Mouse (Mus musculus): ENCODE measurements at regions not wholly inside any gene's neighbourhood (a gene's known extent, or its start where the extent isn't known, plus 50 kb on each side); places are given as distances from the start of the nearest gene placed in this dataset.
A peak's percentile ranks its signal among the peaks of the same experiment; 100 is the strongest.

- ATAC-seq (replicated peaks in 1 of 2; ENCODE audit: insufficient read depth in 1 of 2, low FRiP score in 2 of 2, low TSS enrichment in 1 of 2, low read depth in 1 of 2, poor library complexity in 2 of 2, severe bottlenecking in 2 of 2), result no peak
Observed at GRCm38 (mm10) chr15:6145071-6145470, 154.5 kb upstream of the Dab2 start.

DNA sequence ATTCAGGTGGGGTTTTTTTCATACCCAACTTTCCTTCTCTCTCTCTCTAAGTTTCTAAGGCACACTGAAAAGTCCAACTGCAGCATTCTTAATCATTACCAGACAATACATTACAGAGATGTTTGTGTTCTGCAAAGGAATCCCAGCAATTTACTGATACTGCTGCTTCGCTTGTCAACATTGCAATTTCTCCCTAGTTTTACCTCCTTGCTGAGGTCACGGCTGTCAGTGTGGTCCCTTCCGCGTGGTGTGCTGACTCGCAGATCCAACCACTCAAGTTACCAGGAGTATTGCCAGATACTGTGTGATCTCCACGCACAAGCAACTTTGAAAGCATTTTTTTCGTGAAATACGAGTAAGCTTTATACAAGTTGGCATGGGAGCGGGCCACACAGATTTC lies 144.9 kb upstream of the Dab2 start:
- ATAC-seq (replicated peaks in 1 of 2; ENCODE audit: insufficient read depth in 1 of 2, low FRiP score in 2 of 2, low TSS enrichment in 1 of 2, low read depth in 1 of 2, poor library complexity in 2 of 2, severe bottlenecking in 2 of 2), result no peak

- no peak for ATAC-seq (replicated peaks in 1 of 2; ENCODE audit: insufficient read depth in 1 of 2, low FRiP score in 2 of 2, low TSS enrichment in 1 of 2, low read depth in 1 of 2, poor library complexity in 2 of 2, severe bottlenecking in 2 of 2)
Observed at GRCm38 (mm10) chr15:6180261-6180660, 119.3 kb upstream of the Dab2 start.

- ATAC-seq (replicated peaks in 1 of 2; ENCODE audit: insufficient read depth in 1 of 2, low FRiP score in 2 of 2, low TSS enrichment in 1 of 2, low read depth in 1 of 2, poor library complexity in 2 of 2, severe bottlenecking in 2 of 2), result no peak
Observed at GRCm38 (mm10) chr15:6183627-6184026, 116.0 kb upstream of the Dab2 start.

- ATAC-seq (replicated peaks in 1 of 2; ENCODE audit: insufficient read depth in 1 of 2, low FRiP score in 2 of 2, low TSS enrichment in 1 of 2, low read depth in 1 of 2, poor library complexity in 2 of 2, severe bottlenecking in 2 of 2), result no peak
Observed at GRCm38 (mm10) chr15:6191845-6192244, 107.7 kb upstream of the Dab2 start.

- ATAC-seq (replicated peaks in 1 of 2; ENCODE audit: insufficient read depth in 1 of 2, low FRiP score in 2 of 2, low TSS enrichment in 1 of 2, low read depth in 1 of 2, poor library complexity in 2 of 2, severe bottlenecking in 2 of 2), result no peak
Observed at GRCm38 (mm10) chr15:6207239-6207638, 92.3 kb upstream of the Dab2 start.

GRCm38 (mm10) chr15:6209301-6209700 lies 90.3 kb upstream of the Dab2 start:
- peak; percentile 62 to 74; a peak in 3 of 4 replicates for ATAC-seq (replicated peaks in 1 of 2; ENCODE audit: insufficient read depth in 1 of 2, low FRiP score in 2 of 2, low TSS enrichment in 1 of 2, low read depth in 1 of 2, poor library complexity in 2 of 2, severe bottlenecking in 2 of 2)

DNA sequence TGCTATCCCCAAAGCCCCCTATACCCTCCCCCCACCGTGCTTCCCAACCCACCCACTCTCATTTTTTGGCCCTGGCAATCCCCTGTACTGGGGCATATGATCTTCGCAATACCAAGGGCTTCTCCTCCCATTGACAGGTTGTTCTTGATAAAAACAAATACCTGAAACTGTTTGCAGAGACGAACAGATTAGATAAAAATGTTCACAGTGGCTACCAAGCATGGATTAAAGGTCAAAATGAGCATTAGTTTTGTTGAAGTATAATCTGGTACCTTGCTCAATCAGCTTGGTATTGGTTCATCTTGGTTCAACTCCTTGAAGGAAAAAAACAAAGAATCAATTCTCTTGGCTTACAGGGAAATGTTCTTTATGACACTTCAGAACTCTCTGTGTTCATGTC lies 81.5 kb upstream of the Dab2 start:
- ATAC-seq (replicated peaks in 1 of 2; ENCODE audit: insufficient read depth in 1 of 2, low FRiP score in 2 of 2, low TSS enrichment in 1 of 2, low read depth in 1 of 2, poor library complexity in 2 of 2, severe bottlenecking in 2 of 2), result no peak

GRCm38 (mm10) chr15:6225227-6225626 lies 74.4 kb upstream of the Dab2 start:
- no peak for ATAC-seq (replicated peaks in 1 of 2; ENCODE audit: insufficient read depth in 1 of 2, low FRiP score in 2 of 2, low TSS enrichment in 1 of 2, low read depth in 1 of 2, poor library complexity in 2 of 2, severe bottlenecking in 2 of 2)

DNA sequence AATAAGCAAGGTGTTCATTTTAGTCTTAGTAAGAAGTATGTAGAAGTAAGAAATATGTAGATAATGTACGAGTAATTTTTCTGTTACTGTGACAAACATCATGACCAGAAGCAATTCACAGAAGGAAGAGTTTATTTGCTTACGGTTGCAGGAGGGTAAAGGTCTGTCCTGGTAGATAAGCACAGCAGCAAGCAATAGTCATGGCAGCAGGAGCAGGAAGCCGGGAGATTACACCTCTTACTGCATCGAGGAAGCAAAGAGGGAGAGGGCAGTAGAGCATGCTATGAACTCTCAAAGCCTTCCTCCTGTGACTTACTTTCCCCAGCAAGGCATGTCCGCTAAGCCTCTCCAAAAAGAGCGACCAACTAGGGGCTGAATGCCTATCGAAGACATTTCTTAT lies 69.0 kb upstream of the Dab2 start:
- ATAC-seq (replicated peaks in 1 of 2; ENCODE audit: insufficient read depth in 1 of 2, low FRiP score in 2 of 2, low TSS enrichment in 1 of 2, low read depth in 1 of 2, poor library complexity in 2 of 2, severe bottlenecking in 2 of 2), result no peak

DNA sequence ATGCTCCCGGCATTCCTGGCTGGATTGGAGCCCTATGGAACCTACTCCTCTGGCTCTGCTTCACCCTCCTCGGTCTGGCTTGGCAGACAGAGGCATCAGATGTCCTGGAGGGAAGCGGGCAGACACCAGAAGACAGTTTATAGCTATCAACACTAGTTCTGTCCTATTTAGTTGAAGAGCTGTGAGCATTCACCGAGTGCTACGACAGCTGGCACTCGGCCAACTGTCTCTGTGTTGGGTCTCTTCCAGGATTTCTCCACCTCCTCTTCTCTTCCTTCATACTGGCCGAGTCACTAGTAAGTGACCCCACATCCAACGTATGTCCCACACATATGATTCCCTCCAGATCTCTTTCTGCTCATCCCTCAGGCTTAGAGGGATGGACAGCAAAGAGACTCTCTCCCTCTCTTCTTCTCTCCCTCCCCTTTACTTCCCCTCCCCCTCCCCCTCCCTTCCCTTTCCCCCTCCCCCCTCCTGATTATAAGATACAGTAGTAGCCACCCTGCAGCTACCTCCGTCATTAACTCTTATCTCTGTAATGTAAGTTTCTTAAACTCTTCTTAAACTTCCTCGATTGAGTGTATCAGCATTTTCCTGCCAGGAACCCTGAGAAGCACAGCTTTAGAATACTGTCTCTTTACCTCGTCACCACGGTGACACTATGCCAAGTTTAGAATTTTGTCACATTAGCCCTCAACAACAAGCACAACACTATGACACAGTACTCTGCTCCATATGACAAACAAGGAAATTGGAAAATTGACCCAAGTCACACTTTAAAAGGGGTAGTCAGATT lies 68.1 kb upstream of the Dab2 start:
- no peak for ATAC-seq (replicated peaks in 1 of 2; ENCODE audit: insufficient read depth in 1 of 2, low FRiP score in 2 of 2, low TSS enrichment in 1 of 2, low read depth in 1 of 2, poor library complexity in 2 of 2, severe bottlenecking in 2 of 2)

GRCm38 (mm10) chr15:6233621-6234020 lies 66.0 kb upstream of the Dab2 start:
- no peak for ATAC-seq (replicated peaks in 1 of 2; ENCODE audit: insufficient read depth in 1 of 2, low FRiP score in 2 of 2, low TSS enrichment in 1 of 2, low read depth in 1 of 2, poor library complexity in 2 of 2, severe bottlenecking in 2 of 2)

DNA sequence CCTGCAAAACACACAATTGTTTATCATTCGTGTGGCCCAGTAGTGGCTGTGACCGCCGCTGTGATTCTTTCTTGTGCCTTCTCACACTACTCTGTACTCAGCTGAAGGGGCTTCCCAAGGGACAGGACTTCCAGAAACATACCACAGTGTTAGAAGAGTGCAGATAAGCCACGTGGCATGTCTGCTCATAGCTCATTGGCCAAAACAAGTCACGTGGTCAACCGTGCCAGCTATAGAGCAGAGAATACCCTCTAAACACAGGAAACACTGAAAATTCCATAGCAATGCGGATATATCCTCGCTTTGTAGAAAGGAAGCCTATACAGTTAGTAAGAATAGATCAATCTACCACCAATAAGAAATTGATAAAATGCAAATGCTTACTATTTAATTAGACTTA lies 63.0 kb upstream of the Dab2 start:
- no peak for ATAC-seq (replicated peaks in 1 of 2; ENCODE audit: insufficient read depth in 1 of 2, low FRiP score in 2 of 2, low TSS enrichment in 1 of 2, low read depth in 1 of 2, poor library complexity in 2 of 2, severe bottlenecking in 2 of 2)

DNA sequence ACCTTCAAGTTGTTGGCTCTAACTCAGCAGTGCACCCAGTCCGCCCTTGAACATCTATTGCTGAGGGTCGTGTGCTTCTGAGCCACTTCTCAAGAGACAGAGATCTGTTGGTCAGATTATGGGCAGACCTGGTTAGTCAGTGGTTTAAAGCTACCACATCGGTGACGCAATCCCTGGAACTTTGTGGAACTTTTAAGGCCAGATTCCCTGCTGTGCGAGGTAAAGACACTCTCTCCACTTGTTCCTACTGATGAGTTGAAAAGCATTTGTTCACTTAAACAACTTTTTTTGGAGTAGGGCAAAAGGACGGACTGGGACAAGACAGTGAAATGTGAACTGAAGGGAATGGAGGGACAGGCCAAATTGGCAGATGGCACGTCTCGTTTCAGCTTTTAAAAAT lies 61.9 kb upstream of the Dab2 start:
- no peak for ATAC-seq (replicated peaks in 1 of 2; ENCODE audit: insufficient read depth in 1 of 2, low FRiP score in 2 of 2, low TSS enrichment in 1 of 2, low read depth in 1 of 2, poor library complexity in 2 of 2, severe bottlenecking in 2 of 2)

DNA sequence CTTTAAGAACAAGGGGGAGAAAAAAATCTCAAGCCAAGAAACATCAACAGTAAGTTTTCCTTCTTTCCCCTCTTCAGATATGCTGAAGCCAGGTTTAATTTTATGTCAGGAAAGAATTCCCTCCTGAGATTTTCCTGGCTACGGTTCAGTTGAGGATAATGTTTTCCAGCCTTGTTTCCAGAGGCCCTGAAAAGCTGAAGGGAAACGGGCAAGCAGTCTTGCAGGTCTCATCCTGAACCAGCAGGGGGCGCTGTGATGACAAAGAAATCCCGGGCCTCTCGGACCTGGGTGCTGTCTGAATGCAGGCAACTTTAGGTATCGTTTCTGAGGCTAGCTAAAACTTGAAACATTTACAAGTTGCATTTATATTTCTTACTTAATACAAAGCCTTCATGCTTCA lies 61.5 kb upstream of the Dab2 start:
- ATAC-seq (replicated peaks in 1 of 2; ENCODE audit: insufficient read depth in 1 of 2, low FRiP score in 2 of 2, low TSS enrichment in 1 of 2, low read depth in 1 of 2, poor library complexity in 2 of 2, severe bottlenecking in 2 of 2), result peak; percentile 78 to 84

GRCm38 (mm10) chr15:6238755-6239154 lies 60.8 kb upstream of the Dab2 start:
- no peak for ATAC-seq (replicated peaks in 1 of 2; ENCODE audit: insufficient read depth in 1 of 2, low FRiP score in 2 of 2, low TSS enrichment in 1 of 2, low read depth in 1 of 2, poor library complexity in 2 of 2, severe bottlenecking in 2 of 2)

DNA sequence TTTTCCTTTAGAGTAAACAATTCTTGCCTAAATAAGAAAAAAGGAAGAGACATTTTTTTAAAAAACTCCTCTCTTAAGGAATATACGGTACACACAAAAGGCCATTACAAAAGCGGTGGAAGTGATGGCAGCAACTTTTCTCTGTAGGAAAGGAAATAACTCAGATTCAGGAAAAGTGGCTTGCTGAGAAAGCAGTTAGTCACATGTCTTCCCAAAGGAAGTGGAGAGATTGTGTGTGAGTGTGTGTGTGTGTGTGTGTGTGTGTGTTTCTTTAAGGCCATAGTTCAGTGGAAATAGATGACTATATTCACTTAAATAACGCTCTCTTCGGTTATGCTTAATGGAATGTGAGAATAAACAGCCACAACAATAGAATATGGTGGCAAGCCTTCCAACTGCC lies 57.5 kb upstream of the Dab2 start:
- ATAC-seq (replicated peaks in 1 of 2; ENCODE audit: insufficient read depth in 1 of 2, low FRiP score in 2 of 2, low TSS enrichment in 1 of 2, low read depth in 1 of 2, poor library complexity in 2 of 2, severe bottlenecking in 2 of 2), result no peak

DNA sequence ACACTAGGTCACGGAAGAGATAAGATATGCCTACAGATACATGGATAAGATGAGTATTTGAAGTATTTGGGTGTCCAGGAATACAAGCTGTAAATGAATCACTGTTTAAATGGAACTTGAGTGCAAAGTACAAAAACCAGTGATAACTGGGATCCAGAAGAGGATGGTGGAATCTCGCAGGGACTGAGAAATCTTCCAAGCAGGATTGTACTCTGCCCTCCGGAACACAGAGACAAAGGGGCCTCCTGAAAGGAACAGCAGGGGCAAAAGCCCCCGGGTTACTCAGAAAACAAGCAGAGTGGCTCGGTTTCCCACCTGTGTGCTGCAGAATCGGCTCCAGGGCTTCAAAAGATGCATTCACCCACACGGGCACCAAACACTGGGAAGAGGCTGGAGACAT lies 55.2 kb upstream of the Dab2 start:
- ATAC-seq (replicated peaks in 1 of 2; ENCODE audit: insufficient read depth in 1 of 2, low FRiP score in 2 of 2, low TSS enrichment in 1 of 2, low read depth in 1 of 2, poor library complexity in 2 of 2, severe bottlenecking in 2 of 2), result no peak

All from hematopoietic stem cell, adult 5-6 weeks (primary cell).